Mouse (Mus musculus): ENCODE results near the gene Fam221a. TPM values are rescaled to one million over a fixed set of nuclear protein-coding genes. Genes with fewer than 3 reads are reported as not detected.

Fam221a gene
- total and polyA plus RNA-seq, 3 experiments, result 0.68 to 8.1 (median 3.0) TPM

DNA sequence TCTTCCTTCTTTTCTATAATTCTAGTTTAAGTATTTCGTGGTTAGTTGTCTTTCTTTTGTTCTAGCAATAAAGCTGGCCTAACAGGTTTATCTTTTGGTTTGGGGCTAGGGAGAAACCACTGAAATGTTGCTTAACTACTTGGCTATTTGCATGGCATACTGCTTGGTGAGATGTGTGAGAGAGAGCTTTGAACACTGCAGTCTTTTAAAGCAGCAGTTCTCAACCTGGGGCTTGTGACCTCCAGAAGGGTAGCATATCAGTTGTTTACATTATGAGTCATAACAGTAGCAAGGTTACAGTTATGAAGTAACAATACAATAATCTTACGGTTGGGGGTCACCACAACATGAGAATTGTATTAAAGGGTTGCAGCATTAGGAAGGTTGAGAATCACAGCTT lies 44.6 kb upstream of the Fam221a start:
- H3K27me3 ChIP-seq (ENCODE audit: insufficient read depth, low read length), result no peaks in the 10 kb centered on the region
- no peaks in the 10 kb centered on the region for H3K9me3 ChIP-seq (replicated peaks)
- H3K4me3 ChIP-seq (ENCODE audit: low read depth, low read length), result no peak overlapping the region
- no peaks in the 10 kb centered on the region for H3K36me3 ChIP-seq (replicated peaks)
- ATAC-seq (ENCODE audit: extremely low read depth, insufficient number of reproducible peaks, low FRiP score, poor library complexity, severe bottlenecking) (no peak), DNase-seq (ENCODE audit: low spot score) (no peak)
- peaks cover 36% of the 10 kb centered on the region for H3K4me1 ChIP-seq (ENCODE audit: insufficient read depth, low read depth, low read length)
- TF ChIP-seq GATA1 (IDR thresholded peaks at IDR 0.05; ENCODE audit: borderline replicate concordance, low read length), result no peak
- TF ChIP-seq TAL1 (conservative IDR thresholded peaks at IDR 0.05; ENCODE audit: low read depth, low read length), result no peak
- no peak for TF ChIP-seq CTCF (IDR thresholded peaks at IDR 0.05; ENCODE audit: low read depth, low read length)
- no peak for TF ChIP-seq POLR2AphosphoS5 (IDR thresholded peaks at IDR 0.05; ENCODE audit: insufficient replicate concordance, low read depth, low read length)
- TF ChIP-seq GATA2 (IDR thresholded peaks at IDR 0.05; ENCODE audit: borderline replicate concordance, low read depth, low read length), result no peak

DNA sequence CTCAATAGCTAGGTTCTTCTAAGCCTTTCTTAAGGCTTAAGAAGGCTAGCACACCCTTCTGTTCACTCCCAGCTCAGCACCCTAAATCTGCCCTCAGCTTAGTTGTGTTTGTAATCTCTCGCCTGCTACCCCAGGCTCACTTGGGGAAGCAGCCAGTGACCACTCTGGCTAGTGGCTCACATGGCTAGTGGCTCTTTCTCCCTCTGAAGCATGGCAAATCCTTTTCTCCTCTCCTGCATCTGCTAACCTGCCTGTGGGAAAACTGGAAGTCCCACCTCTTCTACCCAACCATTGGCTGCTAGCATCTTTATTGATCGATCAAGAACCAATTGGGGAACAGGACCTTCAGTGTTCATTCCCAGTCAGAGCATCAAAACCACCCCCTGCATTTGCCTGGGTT lies 43.0 kb upstream of the Fam221a start:
- Histone ChIP-seq H3K4me1 (ENCODE audit: insufficient read depth, low read depth, low read length) (peaks cover 27% of the 10 kb centered on the region), H3K9me3 (replicated peaks) (no peaks in the 10 kb centered on the region), H3K4me3 (ENCODE audit: low read depth, low read length) (no peak overlapping the region), H3K36me3 (replicated peaks) (no peaks in the 10 kb centered on the region), H3K27me3 (ENCODE audit: insufficient read depth, low read length) (no peaks in the 10 kb centered on the region)
- DNase-seq (ENCODE audit: low spot score) (no peak), ATAC-seq (ENCODE audit: extremely low read depth, insufficient number of reproducible peaks, low FRiP score, poor library complexity, severe bottlenecking) (no peak)
- TF ChIP-seq TAL1 (conservative IDR thresholded peaks at IDR 0.05; ENCODE audit: low read depth, low read length) (no peak), POLR2AphosphoS5 (IDR thresholded peaks at IDR 0.05; ENCODE audit: insufficient replicate concordance, low read depth, low read length) (no peak), GATA2 (IDR thresholded peaks at IDR 0.05; ENCODE audit: borderline replicate concordance, low read depth, low read length) (no peak), CTCF (IDR thresholded peaks at IDR 0.05; ENCODE audit: low read depth, low read length) (no peak), GATA1 (IDR thresholded peaks at IDR 0.05; ENCODE audit: borderline replicate concordance, low read length) (no peak)

DNA sequence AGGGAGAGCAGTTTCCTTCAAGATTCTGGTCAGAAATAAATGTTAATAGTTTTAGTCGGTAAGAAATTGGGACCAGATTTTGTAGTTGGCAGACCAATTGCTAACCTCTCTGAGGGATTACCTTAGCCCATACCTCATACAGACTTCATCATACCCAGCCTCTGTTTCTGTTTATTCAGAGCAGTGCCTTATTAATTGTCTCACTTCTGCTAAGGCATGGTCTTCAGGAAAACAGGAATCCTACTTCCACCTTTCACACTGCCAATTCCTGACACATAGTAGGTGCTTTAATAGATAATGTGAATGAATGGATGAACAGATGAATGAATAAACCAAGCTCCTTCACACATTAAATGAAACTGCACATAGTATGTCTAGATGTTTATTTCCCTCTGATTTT lies 42.2 kb upstream of the Fam221a start:
- H3K4me3 ChIP-seq (ENCODE audit: low read depth, low read length), result no peak overlapping the region
- ATAC-seq (ENCODE audit: extremely low read depth, insufficient number of reproducible peaks, low FRiP score, poor library complexity, severe bottlenecking) (no peak), DNase-seq (ENCODE audit: low spot score) (no peak)
- no peaks in the 10 kb centered on the region for H3K27me3 ChIP-seq (ENCODE audit: insufficient read depth, low read length)
- no peaks in the 10 kb centered on the region for H3K9me3 ChIP-seq (replicated peaks)
- H3K36me3 ChIP-seq (replicated peaks), result no peaks in the 10 kb centered on the region
- TF ChIP-seq GATA1 (IDR thresholded peaks at IDR 0.05; ENCODE audit: borderline replicate concordance, low read length) (no peak), GATA2 (IDR thresholded peaks at IDR 0.05; ENCODE audit: borderline replicate concordance, low read depth, low read length) (no peak), POLR2AphosphoS5 (IDR thresholded peaks at IDR 0.05; ENCODE audit: insufficient replicate concordance, low read depth, low read length) (no peak), CTCF (IDR thresholded peaks at IDR 0.05; ENCODE audit: low read depth, low read length) (no peak), TAL1 (conservative IDR thresholded peaks at IDR 0.05; ENCODE audit: low read depth, low read length) (no peak)
- H3K4me1 ChIP-seq (ENCODE audit: insufficient read depth, low read depth, low read length), result peaks cover 19% of the 10 kb centered on the region

DNA sequence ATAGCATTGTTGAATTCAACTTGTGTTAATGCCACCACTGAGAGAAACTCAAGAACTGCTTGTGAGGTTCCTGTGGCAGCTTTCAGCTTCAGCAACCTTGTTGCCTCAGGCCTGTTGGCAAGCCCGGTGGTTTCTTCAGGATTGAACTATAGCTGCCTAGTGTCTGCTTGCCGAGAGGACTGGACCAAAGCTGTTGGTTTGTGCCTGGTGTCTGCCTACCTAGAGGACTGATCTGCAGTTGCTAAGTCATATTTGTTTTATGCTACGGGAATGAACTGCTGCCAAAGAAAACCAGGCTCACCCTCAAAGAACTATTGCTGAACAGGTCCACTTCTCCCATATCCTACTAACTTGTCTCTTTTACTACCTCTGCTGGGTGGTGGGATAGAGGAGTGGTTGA lies 40.7 kb upstream of the Fam221a start:
- H3K4me3 ChIP-seq (ENCODE audit: low read depth, low read length), result no peak overlapping the region
- no peaks in the 10 kb centered on the region for H3K36me3 ChIP-seq (replicated peaks)
- no peaks in the 10 kb centered on the region for H3K9me3 ChIP-seq (replicated peaks)
- no peaks in the 10 kb centered on the region for H3K27me3 ChIP-seq (ENCODE audit: insufficient read depth, low read length)
- DNase-seq (ENCODE audit: low spot score) (no peak), ATAC-seq (ENCODE audit: extremely low read depth, insufficient number of reproducible peaks, low FRiP score, poor library complexity, severe bottlenecking) (no peak)
- TF ChIP-seq GATA1 (IDR thresholded peaks at IDR 0.05; ENCODE audit: borderline replicate concordance, low read length) (no peak), TAL1 (conservative IDR thresholded peaks at IDR 0.05; ENCODE audit: low read depth, low read length) (no peak), GATA2 (IDR thresholded peaks at IDR 0.05; ENCODE audit: borderline replicate concordance, low read depth, low read length) (no peak), POLR2AphosphoS5 (IDR thresholded peaks at IDR 0.05; ENCODE audit: insufficient replicate concordance, low read depth, low read length) (no peak), CTCF (IDR thresholded peaks at IDR 0.05; ENCODE audit: low read depth, low read length) (no peak)
- H3K4me1 ChIP-seq (ENCODE audit: insufficient read depth, low read depth, low read length), result peaks cover 8% of the 10 kb centered on the region

DNA sequence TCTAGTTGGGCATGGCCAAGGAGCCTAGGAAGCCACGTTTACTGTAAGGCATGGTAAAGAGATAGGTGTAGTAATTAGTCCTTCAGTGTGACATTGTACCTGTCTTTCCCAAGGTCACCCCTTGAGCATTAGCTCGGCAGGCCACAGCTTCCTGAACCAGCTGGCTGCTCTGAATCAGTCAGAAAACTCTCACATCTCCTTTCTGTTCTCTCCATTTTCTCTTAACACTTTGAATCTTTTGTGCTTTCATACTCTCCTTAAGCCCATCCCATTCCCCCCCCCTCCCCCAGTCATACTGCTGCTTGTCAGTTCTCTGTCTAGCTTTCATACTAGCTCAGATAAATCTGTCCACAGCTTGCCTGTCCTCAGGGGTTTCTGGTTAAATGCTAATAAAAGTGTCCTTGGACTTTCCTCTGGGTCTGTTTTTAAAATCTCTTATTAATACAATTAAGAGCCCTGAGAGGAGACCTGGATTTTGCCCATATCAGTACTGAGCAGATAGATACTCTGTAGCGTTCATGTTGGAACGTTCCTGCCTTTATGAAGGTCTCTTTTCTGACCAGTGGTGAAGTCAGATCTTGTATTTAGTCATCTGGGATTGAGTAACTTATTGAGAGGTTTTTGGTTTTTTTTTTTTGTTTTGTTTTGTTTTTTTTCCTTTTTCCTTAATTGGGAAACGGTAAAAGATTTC lies 36.0 kb upstream of the Fam221a start:
- Histone ChIP-seq H3K4me1 (ENCODE audit: insufficient read depth, low read depth, low read length) (no peaks in the 10 kb centered on the region), H3K4me3 (ENCODE audit: low read depth, low read length) (no peak overlapping the region), H3K27me3 (ENCODE audit: insufficient read depth, low read length) (peaks cover 2% of the 10 kb centered on the region; the same call in 1 of the 2 replicates), H3K36me3 (replicated peaks) (peaks cover 20% of the 10 kb centered on the region), H3K9me3 (replicated peaks) (no peaks in the 10 kb centered on the region)
- ATAC-seq (ENCODE audit: extremely low read depth, insufficient number of reproducible peaks, low FRiP score, poor library complexity, severe bottlenecking), result no peak
- no peak for DNase-seq (ENCODE audit: low spot score)
- TF ChIP-seq CTCF (IDR thresholded peaks at IDR 0.05; ENCODE audit: low read depth, low read length), result no peak
- TF ChIP-seq GATA2 (IDR thresholded peaks at IDR 0.05; ENCODE audit: borderline replicate concordance, low read depth, low read length), result no peak
- no peak for TF ChIP-seq POLR2AphosphoS5 (IDR thresholded peaks at IDR 0.05; ENCODE audit: insufficient replicate concordance, low read depth, low read length)
- no peak for TF ChIP-seq GATA1 (IDR thresholded peaks at IDR 0.05; ENCODE audit: borderline replicate concordance, low read length)
- TF ChIP-seq TAL1 (conservative IDR thresholded peaks at IDR 0.05; ENCODE audit: low read depth, low read length), result no peak

DNA sequence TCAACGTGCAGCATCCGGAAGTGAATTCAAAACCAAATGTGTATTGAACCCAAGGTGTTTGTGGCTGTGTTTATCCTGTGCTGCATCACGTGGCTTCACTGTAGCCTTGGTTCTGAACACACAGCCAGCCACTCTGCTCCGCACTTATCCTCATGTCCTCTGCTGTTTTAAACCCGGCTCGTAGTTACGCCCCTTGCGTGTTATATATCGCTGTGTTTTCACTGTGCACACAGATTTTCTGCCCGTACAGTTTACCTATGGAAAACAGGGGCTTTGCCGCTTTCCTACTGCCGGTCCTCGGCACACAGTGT lies 35.5 kb upstream of the Fam221a start:
- DNase-seq (ENCODE audit: low spot score), result no peak
- peaks cover 2% of the 10 kb centered on the region; the same call in 1 of the 2 replicates for H3K27me3 ChIP-seq (ENCODE audit: insufficient read depth, low read length)
- H3K36me3 ChIP-seq (replicated peaks), result peaks cover 20% of the 10 kb centered on the region
- H3K4me3 ChIP-seq (ENCODE audit: low read depth, low read length), result no peak overlapping the region
- no peaks in the 10 kb centered on the region for H3K4me1 ChIP-seq (ENCODE audit: insufficient read depth, low read depth, low read length)
- H3K9me3 ChIP-seq (replicated peaks), result no peaks in the 10 kb centered on the region
- TF ChIP-seq POLR2AphosphoS5 (IDR thresholded peaks at IDR 0.05; ENCODE audit: insufficient replicate concordance, low read depth, low read length) (no peak), GATA2 (IDR thresholded peaks at IDR 0.05; ENCODE audit: borderline replicate concordance, low read depth, low read length) (no peak), CTCF (IDR thresholded peaks at IDR 0.05; ENCODE audit: low read depth, low read length) (no peak), GATA1 (IDR thresholded peaks at IDR 0.05; ENCODE audit: borderline replicate concordance, low read length) (no peak), TAL1 (conservative IDR thresholded peaks at IDR 0.05; ENCODE audit: low read depth, low read length) (no peak)
- no peak for ATAC-seq (ENCODE audit: extremely low read depth, insufficient number of reproducible peaks, low FRiP score, poor library complexity, severe bottlenecking)
